Mouse (Mus musculus) adrenal gland, postnatal 10 days (tissue): Measurements from ENCODE around the gene Crtc1. TPM values are rescaled to one million over a fixed set of nuclear protein-coding genes. Genes with fewer than 3 reads are reported as not detected.

Source experiments
- DNase-seq: peaks from one replicate; pipeline ENCODE4 v3.0.0; 2021; ENCODE audit warnings: mixed read lengths
- total RNA-seq, 2 experiments: library from RNA; stranded (reverse); gene quantifications; 2 replicates each; pipeline ENCODE4 v1.2.3; 2021

Crtc1 gene
- total RNA-seq, 2 experiments from 2014 or later: 14.1 to 19.4 TPM

- no peak for DNase-seq
Measured at GRCm38 (mm10) chr8:70347860-70348420, 91.4 kb downstream of the Crtc1 start.

- no peak for DNase-seq
Measured at GRCm38 (mm10) chr8:70347443-70347842, 91.9 kb downstream of the Crtc1 start.

- DNase-seq: no peak
Measured at GRCm38 (mm10) chr8:70344279-70344678, 95.1 kb downstream of the Crtc1 start.

GRCm38 (mm10) chr8:70343696-70344095, 95.7 kb downstream of the Crtc1 start:
- peak; percentile 58 for DNase-seq

- DNase-seq: no peak
Measured at GRCm38 (mm10) chr8:70343076-70343475, 96.3 kb downstream of the Crtc1 start.

- no peak for DNase-seq
Measured at GRCm38 (mm10) chr8:70342007-70342406, 97.4 kb downstream of the Crtc1 start.

- no peak for DNase-seq
Measured at GRCm38 (mm10) chr8:70340659-70341058, 98.7 kb downstream of the Crtc1 start.

GRCm38 (mm10) chr8:70338931-70339330, 100.4 kb downstream of the Crtc1 start:
- no peak for DNase-seq

GRCm38 (mm10) chr8:70332878-70333202, 106.5 kb downstream of the Crtc1 start:
- DNase-seq: no peak

Other genes with a start within 250 kb of the Crtc1 start
- 100 to 1,000 TPM; 124 to 184 TPM for gene Slc25a42, start 227.3 kb downstream of the Crtc1 start, total RNA-seq
- gene Sugp2, start 205.4 kb downstream of the Crtc1 start, total RNA-seq: 10 to 100 TPM; 28.9 to 48.5 TPM
- 10 to 100 TPM; 11.2 to 13.2 TPM for gene Armc6, start 205.1 kb downstream of the Crtc1 start, total RNA-seq
- gene Homer3, start 156.8 kb downstream of the Crtc1 start, total RNA-seq: 10 to 100 TPM; 23.8 to 33.3 TPM
- gene Ddx49, start 137.1 kb downstream of the Crtc1 start, total RNA-seq: 10 to 100 TPM; 63.4 to 67.7 TPM
- 100 to 1,000 TPM; 203 to 216 TPM for gene Cope, start 137.1 kb downstream of the Crtc1 start, total RNA-seq
- gene Cers1, start 123.8 kb downstream of the Crtc1 start, total RNA-seq: 1 to 10 TPM; 2.3 to 3.7 TPM
- gene Gdf1, start 109.8 kb downstream of the Crtc1 start, total RNA-seq: 1 to 10 TPM in 1 of 2 experiments, under 1 TPM in 1; 0.88 to 1.2 TPM
- gene Upf1, start 86.3 kb downstream of the Crtc1 start, total RNA-seq: 10 to 100 TPM; 49.1 to 51.4 TPM
- 1 to 10 TPM in 1 of 2 experiments, under 1 TPM in 1; 0.97 to 2.0 TPM for gene Comp, start 66.0 kb downstream of the Crtc1 start, total RNA-seq
- 10 to 100 TPM; 14.0 to 15.1 TPM for gene Klhl26, start 37.4 kb upstream of the Crtc1 start, total RNA-seq
- 1 to 10 TPM; 2.9 to 4.5 TPM for gene Tmem59l, start 47.8 kb upstream of the Crtc1 start, total RNA-seq
- under 1 TPM; 0.21 to 0.42 TPM for gene Crlf1, start 53.6 kb upstream of the Crtc1 start, total RNA-seq
- gene Rex1bd, start 67.2 kb upstream of the Crtc1 start, total RNA-seq: 100 to 1,000 TPM; 121 to 130 TPM
- gene Uba52, start 71.2 kb upstream of the Crtc1 start, total RNA-seq: 1,000 to 10,000 TPM; 1,751 to 1,916 TPM
- gene Fkbp8, start 88.1 kb upstream of the Crtc1 start, total RNA-seq: 100 to 1,000 TPM; 226 to 250 TPM
- gene Kxd1, start 88.4 kb upstream of the Crtc1 start, total RNA-seq: 10 to 100 TPM; 84.0 to 97.4 TPM
- 10 to 100 TPM; 22.2 to 26.3 TPM for gene Ell, start 99.9 kb upstream of the Crtc1 start, total RNA-seq
- gene Isyna1, start 154.8 kb upstream of the Crtc1 start, total RNA-seq: 10 to 100 TPM; 59.4 to 59.8 TPM
- gene Ssbp4, start 169.3 kb upstream of the Crtc1 start, total RNA-seq: 10 to 100 TPM; 92.0 to 96.9 TPM
- gene Lrrc25, start 176.6 kb upstream of the Crtc1 start, total RNA-seq: 1 to 10 TPM; 3.3 to 3.6 TPM
- 1 to 10 TPM in 1 of 2 experiments, under 1 TPM in 1; 0.79 to 1.7 TPM for gene Gdf15, start 192.9 kb upstream of the Crtc1 start, total RNA-seq
- gene Pgpep1, start 220.8 kb upstream of the Crtc1 start, total RNA-seq: 10 to 100 TPM; 65.7 to 80.6 TPM
- 10 to 100 TPM; 91.5 to 94.7 TPM for gene Lsm4, start 233.7 kb upstream of the Crtc1 start, total RNA-seq